Mouse (Mus musculus) G1E (cell line): Measurements from ENCODE around the gene Olfr1230.

ENCODE experiments used
- CTCF ChIP-seq: IDR thresholded peaks from 2 replicates; pipeline ENCODE4 v1.5.1; 2012; ENCODE audit warnings: low read depth, low read length, inconsistent platforms, mixed read lengths
- GATA1 ChIP-seq: IDR thresholded peaks from 2 replicates; pipeline ENCODE4 v1.6.1; 2012; ENCODE audit warnings: borderline replicate concordance, low read length, inconsistent platforms, mixed read lengths
- POLR2AphosphoS5 ChIP-seq: IDR thresholded peaks from 2 replicates; pipeline ENCODE4 v1.6.1; 2012; ENCODE audit warnings: low read depth, low read length, inconsistent platforms; ENCODE audit not compliant: insufficient replicate concordance
- TAL1 ChIP-seq: conservative IDR thresholded peaks from 2 replicates; pipeline ENCODE4 v1.6.1; 2012; ENCODE audit warnings: low read depth, low read length, inconsistent platforms, mixed read lengths

DNA sequence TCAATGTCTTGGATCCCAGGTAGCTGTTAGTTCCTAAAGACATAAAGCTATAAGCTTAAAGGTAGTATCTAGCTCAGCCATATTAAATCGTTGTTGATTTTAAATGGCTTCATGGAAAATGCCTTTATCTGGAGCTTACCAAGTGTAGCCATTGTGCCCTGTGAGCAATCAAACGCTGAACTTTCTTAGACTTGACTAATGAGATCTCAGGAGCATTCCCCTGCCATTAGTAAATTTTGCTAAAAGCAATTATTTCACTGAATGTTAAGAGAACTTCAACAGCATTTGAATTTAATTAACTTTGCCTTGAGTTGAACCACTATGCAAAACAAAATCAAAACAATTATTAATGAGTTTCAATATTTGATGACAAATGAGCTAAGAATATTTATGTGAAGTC lies 9.9 kb upstream of the Olfr1230 start, which contains the start of gene Olfr1231:
- no peak for TF ChIP-seq TAL1
- TF ChIP-seq GATA1, result no peak
- TF ChIP-seq CTCF, result no peak
- no peak for TF ChIP-seq POLR2AphosphoS5
